Mouse (Mus musculus): ENCODE results near the gene 4931409K22Rik. TPM values are rescaled to one million over a fixed set of nuclear protein-coding genes. Genes with fewer than 3 reads are reported as not detected.

Gene 4931409K22Rik
- polyA plus RNA-seq, 1 experiment, result 4.7 TPM

- H3K27ac ChIP-seq (ENCODE audit: control insufficient read depth, insufficient read depth, low read depth, low read length, poor library complexity), result no peak overlapping the region
- no peak for TF ChIP-seq CTCF (IDR thresholded peaks at IDR 0.05; ENCODE audit: control insufficient read depth, insufficient read depth, low read length)
- no peak for TF ChIP-seq POLR2A (IDR thresholded peaks at IDR 0.05; ENCODE audit: borderline replicate concordance, control insufficient read depth, low read depth, low read length)
- 88% methylated on average over 15 of the region's 15 CpGs for WGBS
- H3K4me3 ChIP-seq (replicated peaks; ENCODE audit: control insufficient read depth, low read depth, low read length), result no peak overlapping the region
- H3K4me1 ChIP-seq (ENCODE audit: control insufficient read depth, insufficient read depth, low read length), result no peaks in the 10 kb centered on the region
Measured at GRCm38 (mm10) chr5:24495019-24495418, 61.6 kb downstream of the 4931409K22Rik start.

Other genes starting within 250 kb of the 4931409K22Rik start
- gene Kcnh2, start 205.2 kb downstream of the 4931409K22Rik start, polyA plus RNA-seq (2011; ENCODE audit: insufficient read depth, insufficient read length, low replicate concordance, missing spikeins), result not detected in 2 replicates
- 0.47 TPM in 1 of 2 replicates, not detected in the other for gene Nos3, start 192.0 kb downstream of the 4931409K22Rik start, polyA plus RNA-seq (2011; ENCODE audit: insufficient read depth, insufficient read length, low replicate concordance, missing spikeins)
- gene Atg9b, start 164.7 kb downstream of the 4931409K22Rik start, polyA plus RNA-seq (2011; ENCODE audit: insufficient read depth, insufficient read length, low replicate concordance, missing spikeins), result 0.70 and 1.1 TPM in 2 replicates
- 10.2 and 11.2 TPM in 2 replicates for gene Abcb8, start 163.1 kb downstream of the 4931409K22Rik start, polyA plus RNA-seq (2011; ENCODE audit: insufficient read depth, insufficient read length, low replicate concordance, missing spikeins)
- gene Asic3, start 143.4 kb downstream of the 4931409K22Rik start, polyA plus RNA-seq (2011; ENCODE audit: insufficient read depth, insufficient read length, low replicate concordance, missing spikeins), result not detected in 2 replicates
- 28.2 and 54.7 TPM in 2 replicates for gene Cdk5, start 133.3 kb downstream of the 4931409K22Rik start, polyA plus RNA-seq (2011; ENCODE audit: insufficient read depth, insufficient read length, low replicate concordance, missing spikeins)
- gene Slc4a2, start 133.0 kb downstream of the 4931409K22Rik start, polyA plus RNA-seq (2011; ENCODE audit: insufficient read depth, insufficient read length, low replicate concordance, missing spikeins), result 13.6 and 42.9 TPM in 2 replicates
- 54.3 and 81.0 TPM in 2 replicates for gene Fastk, start 111.5 kb downstream of the 4931409K22Rik start, polyA plus RNA-seq (2011; ENCODE audit: insufficient read depth, insufficient read length, low replicate concordance, missing spikeins)
- 14.4 and 22.1 TPM in 2 replicates for gene Tmub1, start 109.0 kb downstream of the 4931409K22Rik start, polyA plus RNA-seq (2011; ENCODE audit: insufficient read depth, insufficient read length, low replicate concordance, missing spikeins)
- gene Agap3, start 104.6 kb downstream of the 4931409K22Rik start, polyA plus RNA-seq (2011; ENCODE audit: insufficient read depth, insufficient read length, low replicate concordance, missing spikeins), result 22.3 and 28.2 TPM in 2 replicates
- gene Gbx1, start 29.6 kb downstream of the 4931409K22Rik start, polyA plus RNA-seq (2011; ENCODE audit: insufficient read depth, insufficient read length, low replicate concordance, missing spikeins), result not detected in 2 replicates
- not detected in 2 replicates for gene Asb10, start 15.8 kb downstream of the 4931409K22Rik start, polyA plus RNA-seq (2011; ENCODE audit: insufficient read depth, insufficient read length, low replicate concordance, missing spikeins)
- gene Abcf2, start 20.7 kb upstream of the 4931409K22Rik start, polyA plus RNA-seq (2011; ENCODE audit: insufficient read depth, insufficient read length, low replicate concordance, missing spikeins), result 22.9 and 29.1 TPM in 2 replicates
- 8.6 and 20.6 TPM in 2 replicates for gene Chpf2, start 29.9 kb upstream of the 4931409K22Rik start, polyA plus RNA-seq (2011; ENCODE audit: insufficient read depth, insufficient read length, low replicate concordance, missing spikeins)
- 3.4 and 6.1 TPM in 2 replicates for gene Smarcd3, start 67.6 kb upstream of the 4931409K22Rik start, polyA plus RNA-seq (2011; ENCODE audit: insufficient read depth, insufficient read length, low replicate concordance, missing spikeins)
- 17.7 and 35.7 TPM in 2 replicates for gene Nub1, start 128.7 kb upstream of the 4931409K22Rik start, polyA plus RNA-seq (2011; ENCODE audit: insufficient read depth, insufficient read length, low replicate concordance, missing spikeins)
- 3.8 and 9.1 TPM in 2 replicates for gene Wdr86, start 173.9 kb upstream of the 4931409K22Rik start, polyA plus RNA-seq (2011; ENCODE audit: insufficient read depth, insufficient read length, low replicate concordance, missing spikeins)
- gene Crygn, start 201.2 kb upstream of the 4931409K22Rik start, polyA plus RNA-seq (2011; ENCODE audit: insufficient read depth, insufficient read length, low replicate concordance, missing spikeins), result 2.2 and 28.5 TPM in 2 replicates